Mouse (Mus musculus): ENCODE data around the gene Bcdin3d.
"Not testable (repeated sequence)": the region's sequence is repeated elsewhere in the genome, so short reads cannot be mapped to it uniquely, and the experiment has no call there.

The Bcdin3d gene

GRCm38 (mm10) chr15:99472972-99473371 is 1.6 kb downstream of the Bcdin3d start:
- no peak for DNase-seq

- no peak for DNase-seq
These were observed 2.9 kb downstream of the Bcdin3d start for GRCm38 (mm10) chr15:99471677-99472063.

GRCm38 (mm10) chr15:99470971-99471676 is 3.4 kb downstream of the Bcdin3d start:
- peak; percentile 66 for DNase-seq

- DNase-seq = peak; percentile 27
These were observed 4.2 kb downstream of the Bcdin3d start for GRCm38 (mm10) chr15:99470224-99470761.

- DNase-seq = no peak
These were observed 4.8 kb downstream of the Bcdin3d start for GRCm38 (mm10) chr15:99469736-99470135.

GRCm38 (mm10) chr15:99469067-99469466 is 5.5 kb downstream of the Bcdin3d start:
- peak; percentile 80 for DNase-seq

- DNase-seq = no peak
These were observed 11.3 kb downstream of the Bcdin3d start for GRCm38 (mm10) chr15:99463194-99463593.

GRCm38 (mm10) chr15:99457606-99458401 is 16.7 kb downstream of the Bcdin3d start, which contains the start of gene Nckap5l:
Gene Nckap5l (minus strand): TSS chr15:99457748.
- peak; percentile 86 for DNase-seq

- DNase-seq = peak; percentile 42
These were observed 17.4 kb downstream of the Bcdin3d start for GRCm38 (mm10) chr15:99456963-99457605.

- DNase-seq = no peak
These were observed 18.1 kb downstream of the Bcdin3d start for GRCm38 (mm10) chr15:99456338-99456962.

GRCm38 (mm10) chr15:99455415-99455814 is 19.1 kb downstream of the Bcdin3d start:
- no peak for DNase-seq

- no peak for DNase-seq
These were observed 19.8 kb downstream of the Bcdin3d start for GRCm38 (mm10) chr15:99454585-99455279.

- no peak for DNase-seq
These were observed 21.2 kb downstream of the Bcdin3d start for GRCm38 (mm10) chr15:99453153-99453900.

GRCm38 (mm10) chr15:99449751-99450280 is 24.7 kb downstream of the Bcdin3d start:
- no peak for DNase-seq

- DNase-seq = peak; percentile 33
These were observed 25.3 kb downstream of the Bcdin3d start for GRCm38 (mm10) chr15:99449131-99449750.

GRCm38 (mm10) chr15:99446136-99446535 is 28.4 kb downstream of the Bcdin3d start:
- DNase-seq = not testable (repeated sequence)

- no peak for DNase-seq
These were observed 29.0 kb downstream of the Bcdin3d start for GRCm38 (mm10) chr15:99445567-99445966.

- DNase-seq = no peak
These were observed 32.2 kb downstream of the Bcdin3d start for GRCm38 (mm10) chr15:99442358-99442757.

- DNase-seq = no peak
These were observed 33.6 kb downstream of the Bcdin3d start for GRCm38 (mm10) chr15:99440816-99441457.

Measured in kidney, adult 18-20 months (tissue).